In genomic region chr13:68601184-68601583, GRCm38 (mm10) we compare ENCODE assay signal across 7 mouse cellular contexts. TPM values are rescaled to one million over a fixed set of nuclear protein-coding genes. Genes with fewer than 3 reads are reported as not detected.
DNase-seq lines count a peak whose midpoint lies in the region; ATAC-seq lines count a peak whose summit lies in the region.

No protein-coding gene starts in this region.

- no peak for DNase-seq in kidney, adult 18-20 months
- DNase-seq in NIH3T3 (ENCODE audit: low read depth) = peak; percentile 20
- no peak for DNase-seq in layer of hippocampus, adult 8-10 months (ENCODE audit: low spot score in 2 of 2)

- no peaks in the 10 kb centered on the region for H3K9me3 ChIP-seq in kidney, embryonic 14.5 days (ENCODE audit: control insufficient read depth, low read length)

- no peaks in the 10 kb centered on the region for H3K27me3 ChIP-seq in kidney, embryonic 14.5 days (ENCODE audit: control insufficient read depth, insufficient read depth, low read length)

- peak; percentile 34; the same call in 1 of the 2 replicates for ATAC-seq in kidney, embryonic 14.5 days (ENCODE audit: low FRiP score, low TSS enrichment)
- peak; percentile 59; the same call in 1 of the 2 replicates for ATAC-seq in common myeloid progenitor, adult 5-6 weeks (replicated peaks; ENCODE audit: low read depth, poor library complexity, severe bottlenecking)
- peak; percentile 35; the same call in 1 of the 2 replicates for ATAC-seq in megakaryocyte progenitor cell, adult 5-6 weeks (replicated peaks; ENCODE audit: poor library complexity)
- ATAC-seq in megakaryocyte, adult 5-6 weeks (ENCODE audit: poor library complexity, severe bottlenecking) = no peak

- H3K27ac ChIP-seq in kidney, embryonic 14.5 days (ENCODE audit: low read depth, low read length) = no peak overlapping the region

- no peak overlapping the region for H3K4me3 ChIP-seq in kidney, embryonic 14.5 days (ENCODE audit: low read length)

- H3K4me1 ChIP-seq in kidney, embryonic 14.5 days (ENCODE audit: control insufficient read depth, insufficient read depth, low read length) = no peaks in the 10 kb centered on the region

- no peak overlapping the region for H3K9ac ChIP-seq in kidney, embryonic 14.5 days (ENCODE audit: low read depth, low read length)

- no peak overlapping the region for H3K4me2 ChIP-seq in kidney, embryonic 14.5 days (replicated peaks; ENCODE audit: low read depth, low read length)

- 18% methylated on average over 6 of the region's 6 CpGs for WGBS in kidney, embryonic 14.5 days

- H3K36me3 ChIP-seq in kidney, embryonic 14.5 days (ENCODE audit: control insufficient read depth, insufficient read depth, low read length) = no peaks in the 10 kb centered on the region

RNA-seq across cellular contexts. Expression of gene 1700001L19Rik, which starts 4.0 kb away (rescaled TPM):
- polyA plus RNA-seq in kidney, embryonic 14.5 days (2014; fragmentation: Nextera tagmentation; extraction: Ambion mirVana) = 0.27 and 0.51 TPM in 2 replicates
- total RNA-seq in common myeloid progenitor, adult 5-6 weeks (2017) = not detected in 2 replicates
- not detected in 2 replicates for total RNA-seq in megakaryocyte progenitor cell, adult 5-6 weeks (2015)
- not detected in 2 replicates for total RNA-seq in megakaryocyte progenitor cell, adult 5-6 weeks (2017)
- total RNA-seq in megakaryocyte, adult 5-6 weeks (2015) = not detected in 2 replicates
- not detected in 2 replicates for total RNA-seq in megakaryocyte, adult 5-6 weeks (2017)
- 10 to 100 TPM; 14.5 to 21.3 (median 17.4) TPM for total RNA-seq in layer of hippocampus, adult 8-10 months (2022)

RNA-seq across cellular contexts. Expression of gene Fastkd3, which starts 19.1 kb away (rescaled TPM):
- 34.1 and 40.1 TPM in 2 replicates for polyA plus RNA-seq in kidney, embryonic 14.5 days (2014; fragmentation: Nextera tagmentation; extraction: Ambion mirVana)
- 9.8 and 12.5 TPM in 2 replicates for total RNA-seq in common myeloid progenitor, adult 5-6 weeks (2017)
- 30.8 and 37.9 TPM in 2 replicates for total RNA-seq in megakaryocyte progenitor cell, adult 5-6 weeks (2015)
- 14.3 and 19.1 TPM in 2 replicates for total RNA-seq in megakaryocyte progenitor cell, adult 5-6 weeks (2017)
- 13.6 and 14.4 TPM in 2 replicates for total RNA-seq in megakaryocyte, adult 5-6 weeks (2015)
- 5.3 and 7.2 TPM in 2 replicates for total RNA-seq in megakaryocyte, adult 5-6 weeks (2017)
- total RNA-seq in layer of hippocampus, adult 8-10 months (2022) = 10 to 100 TPM; 15.7 to 20.0 (median 17.5) TPM

RNA-seq across cellular contexts. Expression of gene Mtrr, which starts 19.2 kb away (rescaled TPM):
- 15.3 and 24.8 TPM in 2 replicates for polyA plus RNA-seq in kidney, embryonic 14.5 days (2014; fragmentation: Nextera tagmentation; extraction: Ambion mirVana)
- total RNA-seq in common myeloid progenitor, adult 5-6 weeks (2017) = 17.2 and 33.0 TPM in 2 replicates
- total RNA-seq in megakaryocyte progenitor cell, adult 5-6 weeks (2015) = 8.2 and 13.7 TPM in 2 replicates
- 12.7 and 19.8 TPM in 2 replicates for total RNA-seq in megakaryocyte progenitor cell, adult 5-6 weeks (2017)
- total RNA-seq in megakaryocyte, adult 5-6 weeks (2015) = 4.8 and 6.6 TPM in 2 replicates
- total RNA-seq in megakaryocyte, adult 5-6 weeks (2017) = 7.2 and 8.0 TPM in 2 replicates
- total RNA-seq in layer of hippocampus, adult 8-10 months (2022) = 10 to 100 TPM; 20.8 to 29.1 (median 23.7) TPM

Comparison
In these comparisons a context has a peak if more than half of its experiments do, and no peak if none do; other contexts are left out.
1. RNA of gene 1700001L19Rik, which starts 4.0 kb away (total RNA-seq): 14.5 to 21.3 TPM in layer of hippocampus, adult 8-10 months; not detected in common myeloid progenitor, adult 5-6 weeks, not detected in megakaryocyte progenitor cell, adult 5-6 weeks and not detected in megakaryocyte, adult 5-6 weeks; every median in the first group is over 10 times any median in the second.